Mouse (Mus musculus) hindbrain, embryonic 11.5 days (tissue): Measurements from ENCODE around the gene Ripply1. TPM values are rescaled to one million over a fixed set of nuclear protein-coding genes. Genes with fewer than 3 reads are reported as not detected.

Experiments
- ATAC-seq: fragments of 200-750 bp; cut with Nextera tagmentation; 2 replicates; pipeline ENCODE4 v1.8.0; 2017; ENCODE audit warnings: mild to moderate bottlenecking, moderate TSS enrichment, moderate library complexity; ENCODE audit not compliant: low FRiP score
- DNase-seq: peaks from one replicate; pipeline ENCODE4 v3.0.0-alpha.2; 2015; ENCODE audit warnings: low spot score
- H3K27ac ChIP-seq: fragments of 300-500 bp; sonication (generic); 2 replicates; pipeline ENCODE4 v1.5.1; 2014; ENCODE audit warnings: mild to moderate bottlenecking, low read depth, low read length
- H3K27me3 ChIP-seq: fragments of 300-500 bp; sonication (generic); 2 replicates; pipeline ENCODE4 v1.6.1; 2014; ENCODE audit warnings: mild to moderate bottlenecking, low read length, moderate library complexity, mixed read lengths; ENCODE audit not compliant: control insufficient read depth, insufficient read depth
- H3K36me3 ChIP-seq: fragments of 300-500 bp; sonication (generic); 2 replicates; pipeline ENCODE4 v1.6.1; 2014; ENCODE audit warnings: mild to moderate bottlenecking, low read length, moderate library complexity, mixed read lengths; ENCODE audit not compliant: control insufficient read depth, insufficient read depth
- H3K4me1 ChIP-seq: fragments of 300-500 bp; sonication (generic); replicated peaks from 2 replicates; pipeline ENCODE4 v1.6.1; 2014; ENCODE audit warnings: low read length, mixed read lengths; ENCODE audit not compliant: control insufficient read depth, insufficient read depth
- H3K4me2 ChIP-seq: fragments of 300-500 bp; sonication (generic); replicated peaks from 2 replicates; pipeline ENCODE4 v1.6.1; 2014; ENCODE audit warnings: mild to moderate bottlenecking, low read depth, low read length
- H3K4me3 ChIP-seq: fragments of 300-500 bp; sonication (generic); 2 replicates; pipeline ENCODE4 v1.5.1; 2014; ENCODE audit warnings: low read depth, low read length
- H3K9ac ChIP-seq: fragments of 300-500 bp; sonication (generic); 2 replicates; pipeline ENCODE4 v1.6.1; 2014; ENCODE audit warnings: low read depth, low read length
- H3K9me3 ChIP-seq: fragments of 300-500 bp; sonication (generic); 2 replicates; pipeline ENCODE4 v1.6.1; 2016; ENCODE audit warnings: low read length; ENCODE audit not compliant: control insufficient read depth
- WGBS: fragments of 180-500 bp; shearing (Covaris S2); extraction: QIAGEN DNeasy Blood & Tissue Kit; methylation state at CpG from one replicate; pipeline ENCODE4 v1.1.7; 2014; 5-methylcytosine and 5-hydroxymethylcytosine counted together
- polyA plus RNA-seq: library from polyadenylated mRNA; unstranded; fragments of >200 nt; fragmentation: Nextera tagmentation; extraction: Ambion mirVana; gene quantifications from 2 replicates; pipeline ENCODE4 v1.2.1, GENCODE M21; 2014

Ripply1 gene
- polyA plus RNA-seq, 1 experiment from 2014 or later: not detected

GRCm38 (mm10) chrX:139794072-139794845, 12.1 kb upstream of the Ripply1 start:
- no peak for DNase-seq
- H3K9ac ChIP-seq: no peak overlapping the region
- H3K4me2 ChIP-seq: no peak overlapping the region
- H3K9me3 ChIP-seq: no peaks in the 10 kb centered on the region
- H3K4me3 ChIP-seq: no peak overlapping the region
- H3K27me3 ChIP-seq: no peaks in the 10 kb centered on the region
- H3K27ac ChIP-seq: no peak overlapping the region
- 85% methylated on average over 7 of the region's 7 CpGs for WGBS
- no peak for ATAC-seq
- no peaks in the 10 kb centered on the region for H3K36me3 ChIP-seq
- no peaks in the 10 kb centered on the region for H3K4me1 ChIP-seq

- 0 out of 2 replicates have a peak, but pooled peaks cover 2% of the 10 kb centered on the region for H3K27me3 ChIP-seq
- DNase-seq (no peak), ATAC-seq (no peak)
- H3K4me3 ChIP-seq: no peak overlapping the region
- WGBS: 59% methylated on average over 1 of the region's 1 CpGs
- no peaks in the 10 kb centered on the region for H3K36me3 ChIP-seq
- H3K4me1 ChIP-seq: 0 out of 2 replicates have a peak, but pooled peaks cover 2% of the 10 kb centered on the region
- H3K4me2 ChIP-seq: no peak overlapping the region
- no peak overlapping the region for H3K27ac ChIP-seq
- H3K9ac ChIP-seq: no peak overlapping the region
- H3K9me3 ChIP-seq: no peaks in the 10 kb centered on the region
Measured at GRCm38 (mm10) chrX:139785764-139786163, 3.6 kb upstream of the Ripply1 start.

- no peak overlapping the region for H3K9ac ChIP-seq
- H3K36me3 ChIP-seq: no peaks in the 10 kb centered on the region
- DNase-seq: no peak
- H3K4me3 ChIP-seq: no peak overlapping the region
- H3K4me1 ChIP-seq: 0 out of 2 replicates have a peak, but pooled peaks cover 2% of the 10 kb centered on the region
- H3K27ac ChIP-seq: no peak overlapping the region
- no peaks in the 10 kb centered on the region for H3K9me3 ChIP-seq
- H3K27me3 ChIP-seq: peaks cover 2% of the 10 kb centered on the region; the same call in 1 of the 2 replicates
- H3K4me2 ChIP-seq: no peak overlapping the region
- 36% methylated on average over 3 of the region's 3 CpGs for WGBS
- no peak for ATAC-seq
Measured at GRCm38 (mm10) chrX:139783045-139783422, 881 bp upstream of the Ripply1 start.

- Histone ChIP-seq H3K27me3 (peaks cover 2% of the 10 kb centered on the region; the same call in 1 of the 2 replicates), H3K36me3 (no peaks in the 10 kb centered on the region), H3K9ac (no peak overlapping the region), H3K9me3 (no peaks in the 10 kb centered on the region), H3K4me3 (no peak overlapping the region), H3K4me1 (0 out of 2 replicates have a peak, but pooled peaks cover 2% of the 10 kb centered on the region), H3K27ac (no peak overlapping the region), H3K4me2 (no peak overlapping the region)
- DNase-seq: no peak
- 69% methylated on average over 4 of the region's 4 CpGs for WGBS
- ATAC-seq: no peak
Measured at GRCm38 (mm10) chrX:139781563-139781962, 590 bp downstream of the Ripply1 start.

- H3K4me2 ChIP-seq: no peak overlapping the region
- 0 out of 2 replicates have a peak, but pooled peaks cover 2% of the 10 kb centered on the region for H3K4me1 ChIP-seq
- no peaks in the 10 kb centered on the region for H3K9me3 ChIP-seq
- no peak overlapping the region for H3K9ac ChIP-seq
- WGBS: 61% methylated on average over 3 of the region's 3 CpGs
- H3K27ac ChIP-seq: no peak overlapping the region
- H3K4me3 ChIP-seq: no peak overlapping the region
- H3K27me3 ChIP-seq: peaks cover 2% of the 10 kb centered on the region; the same call in 1 of the 2 replicates
- DNase-seq (no peak), ATAC-seq (no peak)
- no peaks in the 10 kb centered on the region for H3K36me3 ChIP-seq
Measured at GRCm38 (mm10) chrX:139780988-139781387, 1.2 kb downstream of the Ripply1 start.

GRCm38 (mm10) chrX:139779401-139779800, 2.8 kb downstream of the Ripply1 start:
- Histone ChIP-seq H3K27ac (no peak overlapping the region), H3K9me3 (no peaks in the 10 kb centered on the region), H3K27me3 (peaks cover 2% of the 10 kb centered on the region; the same call in 1 of the 2 replicates), H3K4me2 (no peak overlapping the region), H3K9ac (no peak overlapping the region), H3K4me1 (0 out of 2 replicates have a peak, but pooled peaks cover 2% of the 10 kb centered on the region), H3K4me3 (no peak overlapping the region), H3K36me3 (no peaks in the 10 kb centered on the region)
- no peak for ATAC-seq
- WGBS: 88% methylated on average over 5 of the region's 5 CpGs
- no peak for DNase-seq

GRCm38 (mm10) chrX:139778886-139779285, 3.3 kb downstream of the Ripply1 start:
- Histone ChIP-seq H3K9me3 (no peaks in the 10 kb centered on the region), H3K4me1 (0 out of 2 replicates have a peak, but pooled peaks cover 2% of the 10 kb centered on the region), H3K27ac (no peak overlapping the region), H3K4me2 (no peak overlapping the region), H3K36me3 (no peaks in the 10 kb centered on the region), H3K9ac (no peak overlapping the region), H3K4me3 (no peak overlapping the region), H3K27me3 (peaks cover 2% of the 10 kb centered on the region; the same call in 1 of the 2 replicates)
- no peak for DNase-seq
- WGBS: 64% methylated on average over 1 of the region's 1 CpGs
- ATAC-seq: no peak

GRCm38 (mm10) chrX:139777357-139777756, 4.8 kb downstream of the Ripply1 start:
- no peaks in the 10 kb centered on the region; the same call in 1 of the 2 replicates for H3K27me3 ChIP-seq
- H3K36me3 ChIP-seq: no peaks in the 10 kb centered on the region
- H3K27ac ChIP-seq: no peak overlapping the region
- ATAC-seq: no peak
- H3K9me3 ChIP-seq: no peaks in the 10 kb centered on the region
- H3K4me2 ChIP-seq: no peak overlapping the region
- WGBS: 44% methylated on average over 4 of the region's 4 CpGs
- no peak for DNase-seq
- H3K4me3 ChIP-seq: no peak overlapping the region
- H3K4me1 ChIP-seq: no peaks in the 10 kb centered on the region
- no peak overlapping the region for H3K9ac ChIP-seq
